Mouse (Mus musculus): ENCODE measurements around the gene Ranbp3.
"Not testable (repeated sequence)": the region's sequence is repeated elsewhere in the genome, so short reads cannot be mapped to it uniquely, and the experiment has no call there.

Gene Ranbp3

GRCm38 (mm10) chr17:56672941-56673646, at the start of gene Ranbp3:
Ranbp3 (plus strand) TSS chr17:56673294.
- DNase-seq, result peak; percentile 99

DNA sequence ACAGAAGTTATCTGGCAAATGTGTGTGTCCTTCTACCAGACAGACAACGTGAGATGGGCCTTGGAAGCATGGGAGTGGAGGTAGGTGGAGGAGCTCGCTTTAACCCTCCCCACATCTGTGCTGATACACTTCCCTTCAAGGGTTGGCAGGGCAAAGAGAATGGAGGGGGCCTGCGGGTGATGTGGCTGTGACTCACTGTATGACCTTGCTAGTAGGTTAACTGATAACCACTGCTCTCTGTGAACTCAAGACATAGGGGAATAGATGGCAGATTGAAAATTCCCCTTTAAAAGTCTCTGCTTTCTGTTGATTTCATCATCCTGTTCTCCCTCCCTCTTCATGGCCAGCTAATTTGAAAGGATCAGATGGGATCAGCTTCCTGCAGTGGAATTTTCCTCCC, 47.6 kb upstream of the Ranbp3 start:
- DNase-seq, result no peak

DNA sequence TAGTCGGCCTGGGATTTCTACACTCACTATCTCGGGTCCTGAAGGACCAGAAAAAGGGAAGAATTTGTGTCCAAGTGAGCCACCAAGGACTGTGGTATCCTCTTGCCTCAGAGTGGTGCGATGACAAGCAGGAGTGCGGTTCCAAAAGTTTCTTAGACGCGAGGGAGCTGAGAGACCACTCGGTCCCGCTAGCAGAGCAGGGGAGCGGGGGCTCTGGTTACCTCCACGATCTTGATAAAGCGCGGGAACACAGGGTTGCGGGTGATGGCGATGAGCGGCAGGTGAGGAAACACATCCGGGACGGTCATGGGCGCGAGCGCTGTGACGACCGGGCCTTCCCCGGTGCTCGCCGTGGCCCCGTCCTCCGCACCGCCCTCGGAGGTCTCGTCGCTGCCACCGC, 46.8 kb upstream of the Ranbp3 start:
- no peak for DNase-seq

DNA sequence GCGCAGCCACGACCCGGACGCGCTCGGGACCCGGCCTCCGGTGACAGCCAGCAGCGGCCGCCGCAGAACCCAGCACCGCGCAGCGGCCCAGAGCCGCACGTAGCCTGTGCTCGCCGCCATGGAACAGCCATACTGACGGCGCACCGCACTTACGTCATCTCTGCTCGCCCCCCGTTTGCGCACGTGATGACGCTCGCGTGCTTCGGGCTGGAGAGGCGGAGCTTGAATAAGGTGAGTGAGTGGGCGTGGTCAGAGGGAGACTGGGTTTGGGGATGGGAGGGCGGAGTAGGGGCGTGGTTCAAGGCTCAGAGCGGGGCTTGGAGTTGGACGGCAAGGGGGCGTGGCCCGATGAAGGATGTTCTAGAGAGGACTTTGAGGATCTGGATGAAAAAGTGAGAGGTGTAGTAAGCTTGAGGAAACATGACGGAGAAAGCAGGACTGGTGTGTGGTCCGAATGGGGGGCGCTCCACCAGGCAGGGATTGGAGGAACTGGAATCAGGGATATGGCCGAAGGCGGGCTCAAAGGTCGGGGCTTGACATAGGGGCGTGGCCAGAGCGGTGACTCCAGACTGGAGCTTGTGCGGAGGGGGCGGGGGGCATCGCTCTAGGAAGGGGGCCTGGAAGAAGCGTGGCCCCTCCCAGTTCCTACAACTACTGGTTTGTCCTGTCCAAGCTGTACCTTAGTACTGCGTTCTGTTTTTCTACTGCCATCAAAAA, 46.2 kb upstream of the Ranbp3 start, which contains the start of gene Lonp1:
Gene Lonp1, minus strand, starts transcription at position 134 of the 717 bp plus-strand sequence.
- peak; percentile 95 for DNase-seq

DNA sequence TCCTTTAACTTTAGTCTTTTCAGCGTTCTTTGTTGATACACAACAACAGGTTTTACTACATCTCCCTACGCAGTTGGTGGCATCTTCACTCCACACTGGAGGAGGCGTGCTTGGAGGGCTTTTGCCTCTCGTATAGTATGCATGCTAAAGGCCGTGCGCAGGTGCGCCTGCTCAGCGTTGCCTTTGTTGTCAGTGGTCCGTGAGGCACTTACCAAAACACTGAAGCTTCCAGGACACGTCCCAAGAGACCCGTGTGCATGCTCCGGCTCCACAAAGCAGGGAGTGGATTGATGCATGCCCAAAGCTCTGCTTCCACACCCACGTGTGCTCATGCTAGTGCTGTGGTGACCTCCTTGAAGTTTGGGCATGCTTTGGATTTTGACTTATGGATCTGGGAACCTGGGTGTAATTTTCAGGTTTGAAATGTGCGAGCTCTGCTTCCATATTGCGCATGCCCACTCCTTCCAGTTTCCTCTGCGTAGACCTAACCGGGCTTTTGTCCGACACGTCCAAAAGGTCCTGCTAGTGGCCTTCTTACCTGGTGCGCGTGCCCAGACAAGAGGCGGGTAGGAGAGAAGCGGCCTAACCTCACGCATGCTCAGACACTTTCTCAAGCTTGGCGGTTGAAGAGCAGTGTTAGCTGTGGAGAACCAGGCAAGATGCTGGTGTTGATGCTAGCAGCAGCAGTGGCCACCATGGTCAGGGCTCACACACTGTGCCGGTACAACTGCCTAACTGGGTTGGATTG, 45.4 kb upstream of the Ranbp3 start, which contains the start of gene Catsperd:
Gene Catsperd, plus strand, starts transcription at position 614 of the 748 bp plus-strand sequence.
- DNase-seq, result no peak

DNA sequence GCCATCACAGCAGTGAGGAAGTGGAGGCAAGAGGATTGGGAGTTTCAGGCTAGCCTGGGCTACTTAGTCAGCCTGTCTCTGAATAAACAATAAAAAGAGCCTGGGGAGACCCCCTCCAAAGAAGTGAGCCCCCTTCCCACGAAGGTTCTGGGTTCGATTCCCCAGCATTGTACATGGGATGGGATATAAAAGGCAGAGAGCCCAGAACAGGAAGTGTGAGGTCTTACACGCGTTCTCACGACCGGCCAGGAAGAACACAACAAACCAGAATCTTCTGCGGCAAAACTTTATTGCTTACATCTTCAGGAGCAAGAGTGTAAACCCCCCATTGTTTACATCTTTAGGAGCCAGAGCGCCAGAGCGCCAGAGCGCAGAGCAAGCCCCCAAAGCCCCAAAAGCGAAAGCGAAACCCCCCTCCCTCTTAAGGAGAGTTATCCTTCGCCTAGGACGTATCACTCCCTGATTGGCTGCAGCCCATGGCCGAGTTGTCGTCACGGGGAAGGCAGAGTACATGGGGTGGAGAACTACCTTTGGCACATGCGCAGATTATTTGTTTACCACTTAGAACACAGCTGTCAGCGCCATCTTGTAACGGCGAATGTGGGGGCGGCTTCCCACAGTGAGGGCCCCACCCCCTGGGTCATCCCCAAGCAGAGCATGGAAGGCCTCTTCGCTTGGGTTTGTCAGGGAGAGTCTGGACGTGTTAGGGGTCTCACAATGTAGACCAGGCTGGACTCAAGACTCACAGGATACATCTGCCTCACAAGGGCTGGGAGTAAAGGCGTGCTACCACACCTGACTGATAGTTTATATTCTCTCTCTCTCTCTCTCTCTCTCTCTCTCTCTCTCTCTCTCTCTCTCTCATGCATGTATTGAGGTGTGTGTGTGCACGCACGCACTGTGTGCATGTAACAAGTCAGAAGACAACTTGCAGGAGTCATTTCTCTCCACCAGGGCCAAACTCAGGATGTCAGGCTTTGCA, 43.0 kb upstream of the Ranbp3 start:
- not testable (repeated sequence) for DNase-seq

DNA sequence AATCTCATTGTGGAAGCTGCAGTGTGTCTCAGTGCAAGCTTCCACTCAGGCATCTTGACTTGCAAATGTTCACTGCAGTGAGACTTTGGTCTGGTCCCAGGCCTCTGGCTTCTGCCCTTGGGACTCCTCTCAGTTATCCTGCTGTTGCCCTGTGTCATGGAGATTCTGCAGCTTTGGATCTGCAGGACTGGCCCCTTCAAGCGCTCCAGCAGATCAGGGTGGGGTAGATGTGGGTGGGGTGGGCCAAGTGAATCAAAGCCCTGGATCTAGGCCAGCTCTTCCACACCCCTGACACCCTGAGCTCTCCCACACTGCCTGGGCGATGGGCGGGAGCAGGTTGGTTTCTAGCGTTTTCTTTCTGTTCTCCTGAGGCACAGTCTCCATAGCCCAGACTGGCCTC, 41.3 kb upstream of the Ranbp3 start:
- DNase-seq, result no peak

DNA sequence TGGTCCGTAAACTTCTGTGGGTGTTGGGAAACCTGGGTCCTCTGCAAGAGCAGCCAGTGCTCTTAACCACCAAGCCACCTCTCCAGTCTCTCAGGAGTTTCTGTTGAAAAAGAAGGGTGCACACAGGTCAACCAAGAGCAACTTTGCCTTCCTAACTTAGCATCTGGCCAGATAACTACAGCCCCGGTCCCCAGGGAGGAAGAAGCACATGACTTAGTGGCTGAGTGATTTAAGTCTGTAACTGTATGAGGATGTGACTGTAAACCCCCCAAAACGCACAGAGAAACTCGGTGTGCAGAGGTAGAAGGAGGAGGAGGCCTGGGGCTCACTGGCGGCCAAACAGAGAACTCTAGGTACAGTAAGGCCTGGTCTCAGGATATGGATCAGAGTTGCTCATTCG, 39.1 kb upstream of the Ranbp3 start:
- no peak for DNase-seq

- no peak for DNase-seq
Measured at GRCm38 (mm10) chr17:56643237-56643636, 29.9 kb upstream of the Ranbp3 start.

DNA sequence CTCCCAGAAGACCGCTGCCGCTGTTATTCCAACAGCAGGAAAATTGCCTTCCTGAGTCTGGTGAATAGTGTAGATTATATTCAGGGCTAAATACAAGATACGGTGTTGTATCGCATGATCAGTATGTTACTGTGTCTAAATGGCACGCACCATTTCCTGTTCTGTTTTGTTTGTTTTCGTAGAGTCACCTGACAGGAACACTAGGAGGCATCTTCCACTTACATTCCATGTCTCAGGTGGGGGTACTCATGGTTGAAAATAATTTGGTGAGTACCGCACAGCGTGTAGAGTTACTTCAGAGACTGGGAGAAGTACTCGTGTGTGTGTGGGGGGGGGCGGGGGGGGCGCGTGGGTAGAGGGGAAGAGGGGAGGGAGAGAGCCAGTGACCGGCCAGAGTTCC, 25.5 kb upstream of the Ranbp3 start:
- no peak for DNase-seq

GRCm38 (mm10) chr17:56651801-56652200, 21.3 kb upstream of the Ranbp3 start:
- DNase-seq, result no peak

GRCm38 (mm10) chr17:56654771-56655170, 18.3 kb upstream of the Ranbp3 start:
- no peak for DNase-seq

GRCm38 (mm10) chr17:56655311-56655710, 17.8 kb upstream of the Ranbp3 start:
- DNase-seq, result no peak

DNA sequence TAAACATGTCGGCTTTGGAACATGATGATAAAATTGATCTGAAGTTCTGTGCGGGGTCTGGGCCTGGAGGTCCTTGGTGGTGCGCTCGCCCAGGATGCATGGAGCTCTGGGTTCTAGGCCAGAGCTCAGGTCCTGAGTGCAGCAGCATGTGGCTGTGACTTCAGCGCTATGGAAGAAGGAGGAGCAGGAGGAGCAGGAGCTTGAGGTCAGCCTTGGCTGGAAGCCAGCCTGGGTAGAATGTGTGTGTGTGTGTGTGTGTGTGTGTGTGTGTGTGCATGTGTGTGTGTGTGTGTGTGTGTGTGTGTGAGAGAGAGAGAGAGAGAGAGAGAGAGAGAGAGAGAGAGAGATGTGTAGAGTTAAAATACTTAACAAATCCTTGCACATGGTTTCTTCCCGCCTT, 16.9 kb upstream of the Ranbp3 start:
- DNase-seq, result no peak

- DNase-seq, result no peak
Measured at GRCm38 (mm10) chr17:56663659-56664058, 9.4 kb upstream of the Ranbp3 start.

- DNase-seq, result no peak
Measured at GRCm38 (mm10) chr17:56664333-56664732, 8.8 kb upstream of the Ranbp3 start.

DNA sequence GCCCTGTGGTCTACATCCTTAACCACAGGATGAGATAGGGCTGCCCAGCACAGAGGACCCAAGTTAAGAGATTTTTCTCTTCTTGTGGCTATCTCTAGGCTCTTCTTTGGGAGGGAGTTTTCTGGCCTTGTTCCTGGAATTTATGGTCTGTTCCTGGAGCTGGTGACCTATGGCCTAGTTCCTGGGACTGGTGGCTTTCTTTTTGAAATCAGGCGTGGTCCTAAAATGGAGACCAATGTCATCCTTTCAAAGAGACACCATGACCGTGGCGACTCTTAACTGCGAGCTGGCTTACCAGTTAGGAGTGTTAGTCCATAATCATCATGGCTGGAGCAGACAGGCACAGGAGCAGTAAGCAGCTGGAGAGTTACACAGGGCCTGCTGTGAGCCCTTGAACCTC, 6.7 kb upstream of the Ranbp3 start:
- DNase-seq, result no peak

- no peak for DNase-seq
Measured at GRCm38 (mm10) chr17:56667591-56667990, 5.5 kb upstream of the Ranbp3 start.

- peak; percentile 91 for DNase-seq
Measured at GRCm38 (mm10) chr17:56668384-56669144, 4.5 kb upstream of the Ranbp3 start.

GRCm38 (mm10) chr17:56669766-56670165, 3.3 kb upstream of the Ranbp3 start:
- DNase-seq, result no peak

- peak; percentile 23 for DNase-seq
Measured at GRCm38 (mm10) chr17:56673647-56674416, 738 bp downstream of the Ranbp3 start.
